Mouse (Mus musculus) forebrain, embryonic 13.5 days (tissue): ENCODE measurements around the gene Psmc3. TPM values are rescaled to one million over a fixed set of nuclear protein-coding genes. Genes with fewer than 3 reads are reported as not detected.

Source experiments
- polyA plus RNA-seq: library from polyadenylated mRNA; unstranded; fragments of >200 nt; fragmentation: Nextera tagmentation; extraction: Ambion mirVana; gene quantifications from 2 replicates; pipeline ENCODE4 v1.2.1, GENCODE M21; 2015

Gene Psmc3
- polyA plus RNA-seq, 1 experiment from 2014 or later = 277 TPM

Other genes with a start within 250 kb of the Psmc3 start
- gene Mtch2, start 206.9 kb upstream of the Psmc3 start, polyA plus RNA-seq = 275 and 283 TPM in 2 replicates
- gene C1qtnf4, start 168.1 kb upstream of the Psmc3 start, polyA plus RNA-seq = 9.0 and 9.4 TPM in 2 replicates
- gene Kbtbd4, start 149.3 kb upstream of the Psmc3 start, polyA plus RNA-seq = 59.2 and 67.6 TPM in 2 replicates
- gene Ndufs3, start 149.2 kb upstream of the Psmc3 start, polyA plus RNA-seq = 219 and 222 TPM in 2 replicates
- gene Celf1, start 113.6 kb upstream of the Psmc3 start, polyA plus RNA-seq = 132 and 138 TPM in 2 replicates
- 0.72 and 1.8 TPM in 2 replicates for gene Rapsn, start 18.4 kb upstream of the Psmc3 start, polyA plus RNA-seq
- gene Slc39a13, start 16.4 kb downstream of the Psmc3 start, polyA plus RNA-seq = 19.7 and 21.0 TPM in 2 replicates
- gene Spi1, start 28.4 kb downstream of the Psmc3 start, polyA plus RNA-seq = 2.5 and 2.8 TPM in 2 replicates
- 0.23 TPM in 1 of 2 replicates, not detected in the other for gene Mybpc3, start 64.1 kb downstream of the Psmc3 start, polyA plus RNA-seq
- 34.1 and 38.5 TPM in 2 replicates for gene Madd, start 129.8 kb downstream of the Psmc3 start, polyA plus RNA-seq
- 1.4 and 1.9 TPM in 2 replicates for gene Nr1h3, start 148.8 kb downstream of the Psmc3 start, polyA plus RNA-seq
- gene Acp2, start 148.9 kb downstream of the Psmc3 start, polyA plus RNA-seq = 30.2 and 33.3 TPM in 2 replicates
- 11.8 and 12.0 TPM in 2 replicates for gene Ddb2, start 183.0 kb downstream of the Psmc3 start, polyA plus RNA-seq
- 23.4 and 26.5 TPM in 2 replicates for gene Pacsin3, start 201.9 kb downstream of the Psmc3 start, polyA plus RNA-seq
- gene Arfgap2, start 211.0 kb downstream of the Psmc3 start, polyA plus RNA-seq = 78.4 and 84.3 TPM in 2 replicates